Mouse (Mus musculus): ENCODE data around the gene Disp2. TPM values are rescaled to one million over a fixed set of nuclear protein-coding genes. Genes with fewer than 3 reads are reported as not detected.

Gene Disp2
- polyA plus RNA-seq, 1 experiment = 0.36 TPM

DNA sequence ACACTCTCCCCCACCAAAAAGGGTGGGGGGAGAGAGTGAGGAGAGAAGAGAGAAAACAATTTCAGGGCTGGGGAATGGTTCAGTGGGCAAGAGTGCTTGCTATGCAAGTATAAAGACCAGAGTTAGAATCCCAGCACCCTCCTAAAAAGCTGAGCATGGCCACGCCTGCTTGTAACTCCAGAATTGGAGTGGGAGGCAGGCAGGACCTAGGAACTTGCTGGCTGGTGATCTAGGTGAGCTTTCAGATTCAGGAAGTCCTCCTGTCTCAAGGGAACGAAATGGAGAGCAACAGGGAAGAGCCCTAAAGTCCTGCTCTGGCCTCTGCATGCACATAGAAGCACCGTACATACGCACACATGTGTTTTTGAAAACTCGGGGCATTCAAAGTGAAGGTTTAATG, 43.3 kb downstream of the Disp2 start:
- WGBS = 94% methylated on average over 5 of the region's 5 CpGs
- no peak for DNase-seq
- peaks cover 38% of the 10 kb centered on the region for H3K36me3 ChIP-seq (ENCODE audit: control insufficient read depth, insufficient read depth, low read length)
- no peaks in the 10 kb centered on the region for H3K27me3 ChIP-seq (ENCODE audit: control insufficient read depth, insufficient read depth, low read length)
- H3K4me3 ChIP-seq (ENCODE audit: control insufficient read depth, insufficient read depth, low read length) = no peak overlapping the region
- TF ChIP-seq POLR2A (IDR thresholded peaks at IDR 0.05; ENCODE audit: control insufficient read depth, extremely low read depth, insufficient read depth, low read length, poor library complexity) (no peak), CTCF (IDR thresholded peaks at IDR 0.05; ENCODE audit: borderline replicate concordance, control insufficient read depth, extremely low read depth, insufficient read depth, low read length, poor library complexity) (no peak)
- H3K27ac ChIP-seq (ENCODE audit: control insufficient read depth, insufficient read depth, low read length) = no peak overlapping the region
- H3K4me1 ChIP-seq (replicated peaks; ENCODE audit: control insufficient read depth, insufficient read depth, low read length) = no peaks in the 10 kb centered on the region

- TF ChIP-seq CTCF (IDR thresholded peaks at IDR 0.05; ENCODE audit: borderline replicate concordance, control insufficient read depth, extremely low read depth, insufficient read depth, low read length, poor library complexity) (no peak), POLR2A (IDR thresholded peaks at IDR 0.05; ENCODE audit: control insufficient read depth, extremely low read depth, insufficient read depth, low read length, poor library complexity) (no peak)
- peaks cover 45% of the 10 kb centered on the region for H3K36me3 ChIP-seq (ENCODE audit: control insufficient read depth, insufficient read depth, low read length)
- 96% methylated on average over 4 of the region's 4 CpGs for WGBS
Observed at GRCm38 (mm10) chr2:118824396-118824795, 44.9 kb downstream of the Disp2 start.

GRCm38 (mm10) chr2:118829096-118829495, 49.6 kb downstream of the Disp2 start:
- H3K4me3 ChIP-seq (ENCODE audit: control insufficient read depth, insufficient read depth, low read length) = no peak overlapping the region
- H3K27me3 ChIP-seq (ENCODE audit: control insufficient read depth, insufficient read depth, low read length) = no peaks in the 10 kb centered on the region
- 96% methylated on average over 5 of the region's 5 CpGs for WGBS
- no peaks in the 10 kb centered on the region for H3K4me1 ChIP-seq (replicated peaks; ENCODE audit: control insufficient read depth, insufficient read depth, low read length)
- no peak overlapping the region for H3K27ac ChIP-seq (ENCODE audit: control insufficient read depth, insufficient read depth, low read length)
- DNase-seq = no peak
- peaks cover 54% of the 10 kb centered on the region for H3K36me3 ChIP-seq (ENCODE audit: control insufficient read depth, insufficient read depth, low read length)
- no peak for TF ChIP-seq CTCF (IDR thresholded peaks at IDR 0.05; ENCODE audit: borderline replicate concordance, control insufficient read depth, extremely low read depth, insufficient read depth, low read length, poor library complexity)
- TF ChIP-seq POLR2A (IDR thresholded peaks at IDR 0.05; ENCODE audit: control insufficient read depth, extremely low read depth, insufficient read depth, low read length, poor library complexity) = no peak

More at GRCm38 (mm10) chr2:118824396-118824795, 44.9 kb downstream of the Disp2 start:
- no peak for DNase-seq
- H3K4me3 ChIP-seq (ENCODE audit: control insufficient read depth, insufficient read depth, low read length) = no peak overlapping the region
- no peak overlapping the region for H3K27ac ChIP-seq (ENCODE audit: control insufficient read depth, insufficient read depth, low read length)
- no peaks in the 10 kb centered on the region for H3K27me3 ChIP-seq (ENCODE audit: control insufficient read depth, insufficient read depth, low read length)
- no peaks in the 10 kb centered on the region for H3K4me1 ChIP-seq (replicated peaks; ENCODE audit: control insufficient read depth, insufficient read depth, low read length)

GRCm38 (mm10) chr2:118834061-118834460, 54.5 kb downstream of the Disp2 start:
- Histone ChIP-seq H3K4me1 (replicated peaks; ENCODE audit: control insufficient read depth, insufficient read depth, low read length) (no peaks in the 10 kb centered on the region), H3K27ac (ENCODE audit: control insufficient read depth, insufficient read depth, low read length) (no peak overlapping the region), H3K4me3 (ENCODE audit: control insufficient read depth, insufficient read depth, low read length) (no peak overlapping the region), H3K27me3 (ENCODE audit: control insufficient read depth, insufficient read depth, low read length) (no peaks in the 10 kb centered on the region), H3K36me3 (ENCODE audit: control insufficient read depth, insufficient read depth, low read length) (peaks cover 37% of the 10 kb centered on the region)
- DNase-seq = no peak
- WGBS = 92% methylated on average over 6 of the region's 6 CpGs
- TF ChIP-seq CTCF (IDR thresholded peaks at IDR 0.05; ENCODE audit: borderline replicate concordance, control insufficient read depth, extremely low read depth, insufficient read depth, low read length, poor library complexity) = no peak
- TF ChIP-seq POLR2A (IDR thresholded peaks at IDR 0.05; ENCODE audit: control insufficient read depth, extremely low read depth, insufficient read depth, low read length, poor library complexity) = no peak

GRCm38 (mm10) chr2:118835115-118835514, 55.6 kb downstream of the Disp2 start:
- no peak overlapping the region for H3K27ac ChIP-seq (ENCODE audit: control insufficient read depth, insufficient read depth, low read length)
- H3K27me3 ChIP-seq (ENCODE audit: control insufficient read depth, insufficient read depth, low read length) = no peaks in the 10 kb centered on the region
- 95% methylated on average over 6 of the region's 6 CpGs for WGBS
- H3K4me3 ChIP-seq (ENCODE audit: control insufficient read depth, insufficient read depth, low read length) = no peak overlapping the region
- no peak for DNase-seq
- H3K4me1 ChIP-seq (replicated peaks; ENCODE audit: control insufficient read depth, insufficient read depth, low read length) = no peaks in the 10 kb centered on the region
- TF ChIP-seq CTCF (IDR thresholded peaks at IDR 0.05; ENCODE audit: borderline replicate concordance, control insufficient read depth, extremely low read depth, insufficient read depth, low read length, poor library complexity) = no peak
- no peak for TF ChIP-seq POLR2A (IDR thresholded peaks at IDR 0.05; ENCODE audit: control insufficient read depth, extremely low read depth, insufficient read depth, low read length, poor library complexity)
- H3K36me3 ChIP-seq (ENCODE audit: control insufficient read depth, insufficient read depth, low read length) = peaks cover 30% of the 10 kb centered on the region

DNA sequence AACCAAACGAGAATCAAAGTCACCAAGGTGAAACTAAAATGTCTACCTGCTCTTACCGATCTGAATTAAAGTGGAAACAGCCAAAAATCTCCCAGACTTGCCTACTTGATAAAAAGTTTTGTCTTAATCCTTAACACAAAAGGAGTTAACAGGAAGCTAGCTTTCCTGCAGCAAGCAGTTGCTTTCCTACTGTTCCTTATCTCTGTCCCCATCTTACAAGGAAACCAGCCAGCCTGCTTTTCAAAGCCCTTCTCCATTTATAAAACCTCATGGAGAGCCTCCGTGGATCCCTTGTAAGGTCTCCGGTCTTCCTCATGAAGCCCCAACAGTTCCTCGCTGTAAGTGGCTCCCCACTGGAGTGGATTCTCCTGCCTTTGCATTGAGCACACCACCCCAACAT, 58.8 kb downstream of the Disp2 start:
- WGBS = 30% methylated on average over 5 of the region's 5 CpGs

GRCm38 (mm10) chr2:118841186-118841585, 61.7 kb downstream of the Disp2 start:
- Histone ChIP-seq H3K36me3 (ENCODE audit: control insufficient read depth, insufficient read depth, low read length) (no peaks in the 10 kb centered on the region), H3K4me3 (ENCODE audit: control insufficient read depth, insufficient read depth, low read length) (no peak overlapping the region), H3K27me3 (ENCODE audit: control insufficient read depth, insufficient read depth, low read length) (no peaks in the 10 kb centered on the region), H3K27ac (ENCODE audit: control insufficient read depth, insufficient read depth, low read length) (no peak overlapping the region), H3K4me1 (replicated peaks; ENCODE audit: control insufficient read depth, insufficient read depth, low read length) (peaks cover 7% of the 10 kb centered on the region)
- 84% methylated on average over 5 of the region's 5 CpGs for WGBS
- DNase-seq = no peak
- no peak for TF ChIP-seq POLR2A (IDR thresholded peaks at IDR 0.05; ENCODE audit: control insufficient read depth, extremely low read depth, insufficient read depth, low read length, poor library complexity)
- TF ChIP-seq CTCF (IDR thresholded peaks at IDR 0.05; ENCODE audit: borderline replicate concordance, control insufficient read depth, extremely low read depth, insufficient read depth, low read length, poor library complexity) = no peak

More for the DNA sequence above, 58.8 kb downstream of the Disp2 start:
- no peak for TF ChIP-seq POLR2A (IDR thresholded peaks at IDR 0.05; ENCODE audit: control insufficient read depth, extremely low read depth, insufficient read depth, low read length, poor library complexity)
- Histone ChIP-seq H3K27me3 (ENCODE audit: control insufficient read depth, insufficient read depth, low read length) (no peaks in the 10 kb centered on the region), H3K27ac (ENCODE audit: control insufficient read depth, insufficient read depth, low read length) (no peak overlapping the region), H3K4me1 (replicated peaks; ENCODE audit: control insufficient read depth, insufficient read depth, low read length) (no peaks in the 10 kb centered on the region), H3K36me3 (ENCODE audit: control insufficient read depth, insufficient read depth, low read length) (peaks cover 17% of the 10 kb centered on the region; the same call in 1 of the 2 replicates), H3K4me3 (ENCODE audit: control insufficient read depth, insufficient read depth, low read length) (no peak overlapping the region)
- DNase-seq = no peak
